Mouse (Mus musculus) lung, embryonic 16.5 days (tissue): ENCODE results near the gene Wdpcp. TPM values are rescaled to one million over a fixed set of nuclear protein-coding genes. Genes with fewer than 3 reads are reported as not detected.

Source experiments
- ATAC-seq: fragments of 200-750 bp; cut with Nextera tagmentation; 2 replicates; pipeline ENCODE4 v1.8.0; 2017; ENCODE audit warnings: low read depth, mild to moderate bottlenecking, moderate library complexity
- H3K27ac ChIP-seq: fragments of 300-500 bp; sonication (generic); 2 replicates; pipeline ENCODE4 v1.5.1; 2014; ENCODE audit warnings: mild to moderate bottlenecking, control low read depth, low read length
- H3K27me3 ChIP-seq: fragments of 300-500 bp; sonication (generic); 2 replicates; pipeline ENCODE4 v1.6.1; 2014; ENCODE audit warnings: low read depth, low read length, mixed read lengths; ENCODE audit not compliant: control insufficient read depth, insufficient read depth
- H3K36me3 ChIP-seq: fragments of 300-500 bp; sonication (generic); 2 replicates; pipeline ENCODE4 v1.6.1; 2014; ENCODE audit warnings: low read length; ENCODE audit not compliant: control insufficient read depth, insufficient read depth
- H3K4me1 ChIP-seq: fragments of 300-500 bp; sonication (generic); replicated peaks from 2 replicates; pipeline ENCODE4 v1.6.1; 2014; ENCODE audit warnings: low read length, mixed read lengths; ENCODE audit not compliant: control insufficient read depth, insufficient read depth
- H3K4me2 ChIP-seq: fragments of 300-500 bp; sonication (generic); 2 replicates; pipeline ENCODE4 v1.6.1; 2014; ENCODE audit warnings: low read depth, low read length, control low read depth
- H3K4me3 ChIP-seq: fragments of 300-500 bp; sonication (generic); 2 replicates; pipeline ENCODE4 v1.5.1; 2014; ENCODE audit warnings: mild to moderate bottlenecking, low read length, control low read depth
- H3K9ac ChIP-seq: fragments of 300-500 bp; sonication (generic); 2 replicates; pipeline ENCODE4 v1.6.1; 2014; ENCODE audit warnings: low read length, control low read depth
- H3K9me3 ChIP-seq: fragments of 300-500 bp; sonication (generic); 2 replicates; pipeline ENCODE4 v1.6.1; 2016; ENCODE audit warnings: low read length; ENCODE audit not compliant: control insufficient read depth
- WGBS: fragments of 180-500 bp; shearing (Covaris S2); extraction: QIAGEN DNeasy Blood & Tissue Kit; methylation state at CpG from one replicate; pipeline ENCODE4 v1.1.7; 2014; 5-methylcytosine and 5-hydroxymethylcytosine counted together
- polyA plus RNA-seq: library from polyadenylated mRNA; unstranded; fragments of >200 nt; fragmentation: Nextera tagmentation; extraction: Ambion mirVana; gene quantifications from 2 replicates; pipeline ENCODE4 v1.2.1, GENCODE M21; 2015

The Wdpcp gene
- polyA plus RNA-seq, 1 experiment from 2014 or later = 13.1 TPM

DNA sequence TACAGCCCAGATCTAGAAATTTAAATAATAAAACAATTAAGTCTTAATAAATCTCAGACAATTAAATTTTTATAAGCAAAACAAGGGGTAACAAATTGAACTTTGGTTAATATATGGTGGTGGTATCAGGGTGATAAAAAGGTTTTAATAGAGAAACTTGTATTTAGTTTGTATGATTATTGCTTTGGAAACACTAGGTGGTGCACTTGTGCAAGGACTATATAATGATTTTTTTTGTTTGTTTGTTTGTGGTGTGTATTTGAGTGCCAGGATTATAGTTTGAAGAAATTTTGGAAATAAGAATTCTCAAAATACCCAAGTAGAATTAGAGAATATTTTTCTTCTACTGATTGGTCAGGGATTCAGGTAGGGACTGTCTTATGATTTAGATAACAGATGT, 43.9 kb downstream of the Wdpcp start:
- Histone ChIP-seq H3K9ac (no peak overlapping the region), H3K27me3 (no peaks in the 10 kb centered on the region), H3K9me3 (no peaks in the 10 kb centered on the region), H3K36me3 (no peaks in the 10 kb centered on the region), H3K4me3 (no peak overlapping the region), H3K27ac (no peak overlapping the region), H3K4me2 (no peak overlapping the region), H3K4me1 (no peaks in the 10 kb centered on the region)
- ATAC-seq = no peak

DNA sequence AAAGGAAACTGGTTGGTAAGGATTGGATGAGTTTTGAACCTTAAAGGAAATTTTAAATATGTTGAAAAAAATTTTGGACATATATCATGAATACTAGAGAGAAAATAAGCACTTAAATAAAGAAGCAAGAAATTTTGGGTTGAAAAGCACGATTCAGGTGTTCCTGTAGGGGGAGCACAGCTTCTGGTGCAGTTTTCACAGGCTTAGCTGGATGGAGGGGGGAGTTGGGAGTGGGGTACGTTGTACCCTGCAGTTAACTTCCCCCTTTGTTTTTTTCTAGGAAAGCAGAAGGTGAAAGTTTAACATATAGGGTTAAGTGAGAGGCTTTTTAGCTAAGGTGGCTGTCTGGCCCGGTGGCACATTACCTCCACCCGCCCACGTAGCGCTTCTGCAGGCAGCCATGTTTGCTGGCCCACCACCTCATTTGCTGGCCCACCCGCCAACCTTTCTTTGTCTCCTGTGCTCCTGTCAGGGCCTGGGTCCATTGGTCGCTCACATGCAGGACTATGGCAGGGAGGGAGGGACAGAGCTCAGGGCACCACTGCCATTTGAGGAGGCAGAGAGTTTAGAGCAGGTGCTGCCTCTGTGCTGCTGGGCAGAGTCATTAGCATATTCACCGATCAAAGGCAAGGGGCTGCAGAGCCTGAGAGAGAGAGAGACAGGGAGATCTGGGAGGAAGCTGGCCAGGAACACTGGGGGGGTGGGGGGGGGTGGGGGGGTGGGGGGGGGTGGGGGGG, 62.3 kb downstream of the Wdpcp start:
- Histone ChIP-seq H3K4me1 (no peaks in the 10 kb centered on the region; the same call in 1 of the 2 replicates), H3K27me3 (no peaks in the 10 kb centered on the region), H3K36me3 (no peaks in the 10 kb centered on the region), H3K9me3 (no peaks in the 10 kb centered on the region), H3K27ac (no peak overlapping the region), H3K4me3 (no peak overlapping the region), H3K9ac (no peak overlapping the region), H3K4me2 (no peak overlapping the region)
- ATAC-seq = no peak
- 76% methylated on average over 9 of the region's 9 CpGs for WGBS

DNA sequence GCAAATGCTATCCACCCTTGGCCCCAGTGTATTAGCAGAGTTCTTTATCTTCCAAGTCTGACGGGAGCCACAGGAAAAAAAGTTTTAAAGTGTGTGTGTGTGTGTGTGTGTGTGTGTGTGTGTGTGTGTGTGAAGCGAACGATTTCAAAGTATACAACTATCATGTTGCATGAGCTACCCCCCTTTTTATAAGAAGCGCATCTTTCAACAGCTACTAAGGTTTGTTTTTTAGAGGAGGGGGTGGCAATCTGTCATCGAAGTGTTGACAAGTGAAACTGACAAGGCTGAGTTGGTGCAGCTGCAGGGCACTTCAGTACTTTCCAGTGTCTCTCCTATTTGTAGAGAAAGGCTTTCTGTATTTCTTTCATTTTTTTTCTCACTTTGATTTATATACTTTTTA, 66.3 kb downstream of the Wdpcp start:
- no peak overlapping the region for H3K4me3 ChIP-seq
- no peak overlapping the region for H3K27ac ChIP-seq
- no peak overlapping the region for H3K4me2 ChIP-seq
- 10% methylated on average over 5 of the region's 5 CpGs for WGBS
- H3K9me3 ChIP-seq = no peaks in the 10 kb centered on the region
- no peak overlapping the region for H3K9ac ChIP-seq
- no peaks in the 10 kb centered on the region for H3K27me3 ChIP-seq
- no peaks in the 10 kb centered on the region for H3K36me3 ChIP-seq
- H3K4me1 ChIP-seq = no peaks in the 10 kb centered on the region; the same call in 1 of the 2 replicates
- ATAC-seq = peak; percentile 45

DNA sequence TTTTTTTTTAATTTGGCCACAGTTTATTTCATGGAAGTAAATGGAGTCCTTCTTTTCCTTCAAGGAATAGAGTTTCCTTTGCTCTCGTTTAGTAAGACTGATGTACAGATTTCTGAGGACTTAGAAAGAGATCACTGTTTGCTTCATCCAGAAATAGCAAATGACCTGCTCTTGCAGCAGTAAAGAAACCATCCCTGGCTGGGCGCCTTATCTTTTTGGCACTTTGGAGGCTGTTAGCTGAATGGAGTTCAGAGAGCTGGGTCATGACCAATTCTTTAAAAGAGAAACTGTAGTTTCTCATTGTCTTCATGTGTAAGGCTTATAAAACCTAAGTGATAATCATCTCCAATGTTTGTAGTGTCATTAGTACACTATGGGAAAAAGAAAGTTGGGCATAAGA, 67.5 kb downstream of the Wdpcp start:
- Histone ChIP-seq H3K36me3 (no peaks in the 10 kb centered on the region), H3K4me1 (no peaks in the 10 kb centered on the region; the same call in 1 of the 2 replicates), H3K27me3 (no peaks in the 10 kb centered on the region), H3K9me3 (no peaks in the 10 kb centered on the region), H3K4me2 (no peak overlapping the region), H3K9ac (no peak overlapping the region), H3K27ac (no peak overlapping the region), H3K4me3 (no peak overlapping the region)
- no peak for ATAC-seq
- 15% methylated on average over 2 of the region's 2 CpGs for WGBS

DNA sequence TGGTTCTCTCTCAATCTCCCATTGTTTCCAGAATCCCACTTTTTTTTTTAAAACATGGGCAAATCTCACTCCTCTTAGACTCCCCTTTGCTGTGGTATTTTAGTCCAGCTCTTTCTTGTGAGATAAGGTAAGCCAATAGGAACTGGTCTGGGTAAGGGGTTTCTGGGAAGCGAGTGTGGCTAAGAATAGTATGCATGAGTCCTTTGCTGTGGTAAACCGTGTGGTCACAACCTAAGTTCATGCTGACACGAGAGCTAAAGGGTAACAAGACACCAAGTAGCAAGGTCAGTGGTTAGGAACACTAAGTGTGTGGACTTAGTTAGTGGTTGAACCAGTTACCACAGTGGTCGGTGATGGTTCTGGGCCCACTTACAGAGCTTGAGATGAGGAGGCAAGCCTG, 72.2 kb downstream of the Wdpcp start:
- WGBS = 64% methylated on average over 4 of the region's 4 CpGs
- no peak overlapping the region for H3K4me2 ChIP-seq

DNA sequence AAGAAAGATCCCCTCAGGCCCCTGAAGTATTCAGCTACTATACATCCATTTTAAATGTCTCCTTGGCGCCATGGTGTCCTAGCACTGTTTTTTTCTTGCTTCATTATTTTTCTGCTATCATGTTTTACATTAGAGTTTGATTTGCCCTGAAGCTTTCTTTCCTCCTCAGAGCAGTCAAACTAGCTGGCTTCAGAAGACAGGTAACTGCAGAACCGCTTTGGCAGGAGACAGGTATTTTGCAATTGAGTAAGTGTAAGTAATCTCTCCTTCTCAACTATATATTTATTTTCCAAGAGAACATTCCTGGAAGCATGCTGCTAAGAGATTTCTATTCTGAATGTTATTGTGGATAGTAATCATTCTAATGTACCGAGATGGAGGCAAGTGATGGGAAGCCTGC, 74.1 kb downstream of the Wdpcp start:
- no peak overlapping the region for H3K4me2 ChIP-seq
- no peaks in the 10 kb centered on the region for H3K4me1 ChIP-seq
- H3K36me3 ChIP-seq = no peaks in the 10 kb centered on the region
- H3K9ac ChIP-seq = no peak overlapping the region
- no peaks in the 10 kb centered on the region for H3K9me3 ChIP-seq
- no peak overlapping the region for H3K27ac ChIP-seq
- WGBS = 75% methylated on average over 3 of the region's 3 CpGs
- no peak for ATAC-seq
- no peak overlapping the region for H3K4me3 ChIP-seq
- no peaks in the 10 kb centered on the region for H3K27me3 ChIP-seq

More for the DNA sequence above, 72.2 kb downstream of the Wdpcp start:
- H3K36me3 ChIP-seq = no peaks in the 10 kb centered on the region
- H3K27ac ChIP-seq = no peak overlapping the region
- H3K9ac ChIP-seq = no peak overlapping the region
- ATAC-seq = no peak
- no peaks in the 10 kb centered on the region for H3K9me3 ChIP-seq
- H3K4me1 ChIP-seq = no peaks in the 10 kb centered on the region
- no peak overlapping the region for H3K4me3 ChIP-seq
- H3K27me3 ChIP-seq = no peaks in the 10 kb centered on the region

DNA sequence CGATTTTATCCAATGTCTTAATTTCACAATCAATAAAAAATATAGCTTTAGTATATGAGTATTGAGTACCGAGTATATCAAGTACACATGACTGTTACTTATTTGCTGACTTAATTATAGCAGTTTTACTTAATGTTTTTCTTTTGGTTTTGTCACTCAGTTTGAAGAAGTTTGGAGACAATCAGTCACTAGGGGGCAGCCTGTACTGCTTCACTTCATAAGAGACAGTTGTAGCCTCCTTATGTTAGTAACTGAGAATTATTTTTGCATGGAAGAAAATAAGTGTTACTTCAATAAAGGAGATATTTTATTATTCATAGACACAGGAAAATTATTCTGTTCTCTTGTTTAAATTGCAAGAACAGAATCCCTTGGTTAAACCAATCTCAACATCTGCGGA, 87.0 kb downstream of the Wdpcp start:
- Histone ChIP-seq H3K9ac (no peak overlapping the region), H3K4me3 (no peak overlapping the region), H3K4me2 (no peak overlapping the region), H3K27ac (no peak overlapping the region), H3K27me3 (no peaks in the 10 kb centered on the region), H3K36me3 (no peaks in the 10 kb centered on the region), H3K9me3 (no peaks in the 10 kb centered on the region), H3K4me1 (no peaks in the 10 kb centered on the region)
- WGBS = 66% methylated on average over 3 of the region's 3 CpGs
- ATAC-seq = no peak

DNA sequence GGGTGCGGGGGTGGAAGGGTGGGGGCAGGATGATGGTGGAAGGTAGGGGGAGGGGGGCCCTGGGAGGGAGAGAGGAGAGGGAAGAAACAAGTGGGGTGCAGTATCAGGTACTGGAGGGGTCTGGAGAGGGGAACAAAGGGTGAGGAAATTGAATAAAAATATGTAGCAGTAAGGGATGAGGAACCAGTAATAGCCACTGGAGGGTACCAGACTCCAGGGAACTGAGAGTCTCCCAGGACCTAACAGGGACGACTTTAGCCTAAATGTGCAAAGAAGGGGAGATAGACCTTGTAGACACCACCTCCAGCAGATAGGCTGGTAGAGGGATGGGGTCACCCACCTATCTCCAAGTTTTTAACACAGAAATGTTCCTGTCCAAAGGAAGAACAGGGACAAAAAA, 105.0 kb downstream of the Wdpcp start:
- no peak for ATAC-seq

DNA sequence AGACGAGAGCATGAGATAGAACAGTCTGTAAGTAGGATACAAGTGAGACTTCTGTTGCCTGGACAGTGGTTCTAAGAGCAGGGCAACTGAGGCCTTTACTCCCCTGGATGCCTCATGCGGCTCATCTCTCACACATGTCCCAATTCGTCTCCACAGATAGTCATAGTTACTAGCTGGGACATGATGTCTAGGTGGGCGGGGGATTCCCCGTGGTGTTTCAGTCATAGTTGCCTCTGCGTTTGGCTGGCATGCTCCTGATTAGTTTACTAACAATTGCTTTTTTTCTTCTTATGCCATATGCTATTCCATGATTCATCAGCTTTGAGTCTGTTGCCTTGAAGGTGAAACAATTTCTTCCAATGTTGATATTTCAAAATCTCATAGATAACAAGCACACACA, 116.4 kb downstream of the Wdpcp start:
- Histone ChIP-seq H3K4me3 (no peak overlapping the region), H3K27ac (no peak overlapping the region), H3K36me3 (no peaks in the 10 kb centered on the region), H3K9ac (no peak overlapping the region), H3K4me2 (no peak overlapping the region), H3K9me3 (no peaks in the 10 kb centered on the region), H3K4me1 (no peaks in the 10 kb centered on the region), H3K27me3 (no peaks in the 10 kb centered on the region)
- WGBS = 75% methylated on average over 6 of the region's 6 CpGs
- ATAC-seq = no peak

More for the DNA sequence above, 105.0 kb downstream of the Wdpcp start:
- Histone ChIP-seq H3K27me3 (no peaks in the 10 kb centered on the region), H3K36me3 (no peaks in the 10 kb centered on the region), H3K9me3 (no peaks in the 10 kb centered on the region), H3K4me3 (no peak overlapping the region), H3K27ac (no peak overlapping the region), H3K4me2 (no peak overlapping the region), H3K9ac (no peak overlapping the region), H3K4me1 (no peaks in the 10 kb centered on the region)
- WGBS = 72% methylated on average over 2 of the region's 2 CpGs

DNA sequence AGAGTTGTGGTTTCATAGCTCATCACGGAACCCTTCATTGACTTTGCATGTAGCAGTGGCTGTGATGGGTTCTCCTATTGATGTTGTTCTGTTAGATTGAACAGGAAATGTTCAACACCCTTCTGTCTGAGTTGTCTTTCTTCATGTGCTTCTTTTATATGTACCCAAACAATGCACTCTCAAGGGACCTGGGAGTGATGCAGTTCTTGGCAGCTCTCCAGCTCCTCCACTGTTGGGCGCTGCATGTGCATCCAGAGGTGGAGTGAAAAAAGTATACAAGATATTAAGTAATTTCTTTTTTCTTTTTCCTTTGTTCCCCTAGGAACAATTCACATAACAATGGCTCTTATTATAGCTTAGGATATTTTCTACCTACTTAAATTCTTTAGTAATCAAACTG, 118.7 kb downstream of the Wdpcp start:
- Histone ChIP-seq H3K4me3 (no peak overlapping the region), H3K27me3 (no peaks in the 10 kb centered on the region), H3K9ac (no peak overlapping the region), H3K27ac (no peak overlapping the region), H3K4me1 (no peaks in the 10 kb centered on the region), H3K36me3 (no peaks in the 10 kb centered on the region), H3K9me3 (no peaks in the 10 kb centered on the region), H3K4me2 (no peak overlapping the region)
- no peak for ATAC-seq
- WGBS = 74% methylated on average over 2 of the region's 2 CpGs
